Mouse (Mus musculus) MEL (cell line): Measurements from ENCODE around the gene Adamts16.

Source experiments
- BHLHE40 ChIP-seq: IDR thresholded peaks from 2 replicates; pipeline ENCODE4 v1.6.1; 2012; ENCODE audit warnings: low read depth, mild to moderate bottlenecking, inconsistent platforms, low read length, improper control_type of control experiment, borderline replicate concordance
- CHD1 ChIP-seq: IDR thresholded peaks from 2 replicates; pipeline ENCODE4 v1.6.1; 2012; ENCODE audit warnings: low read depth, mild to moderate bottlenecking, inconsistent platforms, low read length, improper control_type of control experiment
- CTCF ChIP-seq, 3 experiments: IDR thresholded peaks in 2 of 3; conservative IDR thresholded peaks in 1 of 3; 2 replicates each; pipeline ENCODE4 v1.5.1; 2011 to 2012; ENCODE audit warnings: low read length in 3 of 3, low read depth in 2 of 3, mild to moderate bottlenecking in 2 of 3, improper control_type of control experiment in 1 of 3, inconsistent platforms in 1 of 3, mixed read lengths in 1 of 3, moderate library complexity in 1 of 3; ENCODE audit not compliant: control insufficient read depth in 1 of 3, insufficient read depth in 1 of 3, poor library complexity in 1 of 3, severe bottlenecking in 1 of 3
- E2F4 ChIP-seq: IDR thresholded peaks from 2 replicates; pipeline ENCODE4 v1.6.1; 2011; ENCODE audit warnings: low read depth, low read length, improper control_type of control experiment, borderline replicate concordance
- EP300 ChIP-seq, 2 experiments: IDR thresholded peaks; 2 replicates each; pipeline ENCODE4 v1.6.1; 2011; ENCODE audit warnings: improper control_type of control experiment in 2 of 2, low read length in 2 of 2, low read depth in 1 of 2, mild to moderate bottlenecking in 1 of 2
- GATA1 ChIP-seq: IDR thresholded peaks from 2 replicates; pipeline ENCODE4 v1.6.1; 2011; ENCODE audit warnings: low read depth, low read length, improper control_type of control experiment
- MYC ChIP-seq: IDR thresholded peaks from 2 replicates; pipeline ENCODE4 v1.6.1; 2011; ENCODE audit warnings: low read depth, mild to moderate bottlenecking, low read length, improper control_type of control experiment, moderate library complexity
- NELFE ChIP-seq: IDR thresholded peaks from 2 replicates; pipeline ENCODE4 v1.6.1; 2011; ENCODE audit warnings: low read depth, low read length, improper control_type of control experiment
- POLR2A ChIP-seq, 2 experiments: IDR thresholded peaks; 2 replicates each; pipeline ENCODE4 v1.6.1; 2011 to 2012; ENCODE audit warnings: low read length in 2 of 2, mild to moderate bottlenecking in 2 of 2, control low read depth in 1 of 2, improper control_type of control experiment in 1 of 2, low read depth in 1 of 2, moderate library complexity in 1 of 2; ENCODE audit not compliant: control insufficient read depth in 1 of 2, insufficient read depth in 1 of 2, poor library complexity in 1 of 2
- RAD21 ChIP-seq: IDR thresholded peaks from 2 replicates; pipeline ENCODE4 v1.6.1; 2011; ENCODE audit warnings: mild to moderate bottlenecking, low read depth, low read length, improper control_type of control experiment
- TAL1 ChIP-seq: IDR thresholded peaks from 2 replicates; pipeline ENCODE4 v1.6.1; 2012; ENCODE audit warnings: mild to moderate bottlenecking, inconsistent platforms, low read length, moderate library complexity, mixed read lengths
- TCF12 ChIP-seq: IDR thresholded peaks from 2 replicates; pipeline ENCODE4 v1.6.1; 2014; ENCODE audit warnings: low read depth, mild to moderate bottlenecking, inconsistent platforms, low read length, improper control_type of control experiment, moderate library complexity
- USF1 ChIP-seq: IDR thresholded peaks from 2 replicates; pipeline ENCODE4 v1.6.1; 2014; ENCODE audit warnings: low read depth, mild to moderate bottlenecking, inconsistent platforms, low read length, improper control_type of control experiment, moderate library complexity
- ZC3H11A ChIP-seq: IDR thresholded peaks from 2 replicates; pipeline ENCODE4 v1.6.1; 2012; ENCODE audit warnings: low read depth, mild to moderate bottlenecking, inconsistent platforms, low read length, improper control_type of control experiment

- no peak for TF ChIP-seq E2F4
- no peak for TF ChIP-seq USF1
- no peak for TF ChIP-seq TAL1
- TF ChIP-seq GATA1 = no peak
- TF ChIP-seq NELFE = no peak
- no peak for TF ChIP-seq RAD21
- no peak for TF ChIP-seq EP300 (IDR thresholded peaks at IDR 0.05; ENCODE audit: low read depth in 1 of 2, low read length in 2 of 2)
- no peak for TF ChIP-seq BHLHE40
- no peak for TF ChIP-seq TCF12
- no peak for TF ChIP-seq POLR2A (IDR thresholded peaks at IDR 0.05; ENCODE audit: control insufficient read depth in 1 of 2, insufficient read depth in 1 of 2, low read depth in 1 of 2, low read length in 2 of 2, poor library complexity in 1 of 2)
- no peak for TF ChIP-seq CHD1
- TF ChIP-seq CTCF (IDR thresholded peaks at IDR 0.05 in 2 of 3, conservative IDR thresholded peaks at IDR 0.05 in 1 of 3; ENCODE audit: control insufficient read depth in 1 of 3, insufficient read depth in 1 of 3, low read depth in 2 of 3, low read length in 3 of 3, poor library complexity in 1 of 3, severe bottlenecking in 1 of 3) = no peak
- TF ChIP-seq ZC3H11A = no peak
- TF ChIP-seq MYC = no peak
Measured at GRCm38 (mm10) chr13:70846933-70847332, 5.3 kb upstream of the Adamts16 start.
